Mouse (Mus musculus): ENCODE measurements around the gene Acacb. TPM values are rescaled to one million over a fixed set of nuclear protein-coding genes. Genes with fewer than 3 reads are reported as not detected.

Acacb gene
- total RNA-seq, 2 experiments from 2014 or later: 4.4 to 5.3 TPM

- intact Hi-C loops (cut with DNase I): no loop called here
- TF ChIP-seq CTCF (IDR thresholded peaks at IDR 0.05): no peak
- Histone ChIP-seq H3K27ac (peak overlapping the region; percentile 32; the same call in 1 of the 2 replicates), H3K4me3 (no peak overlapping the region)
- no peak for DNase-seq (ENCODE audit: extremely low spot score in 1 of 2, low spot score in 2 of 2)
Measured at GRCm38 (mm10) chr5:114179541-114179940, 33.2 kb downstream of the Acacb start.

GRCm38 (mm10) chr5:114183493-114183892 lies 37.2 kb downstream of the Acacb start:
- H3K27ac ChIP-seq: no peak overlapping the region
- no peak for DNase-seq (ENCODE audit: extremely low spot score in 1 of 2, low spot score in 2 of 2)
- TF ChIP-seq CTCF (IDR thresholded peaks at IDR 0.05): no peak
- intact Hi-C loops (cut with DNase I): no loop called here
- H3K4me3 ChIP-seq: no peak overlapping the region

- intact Hi-C loops (cut with DNase I): no loop called here
- Histone ChIP-seq H3K27ac (no peak overlapping the region), H3K4me3 (no peak overlapping the region)
- no peak for DNase-seq (ENCODE audit: extremely low spot score in 1 of 2, low spot score in 2 of 2)
- peak; percentile 4 for TF ChIP-seq CTCF (IDR thresholded peaks at IDR 0.05)
Measured at GRCm38 (mm10) chr5:114187108-114187507, 40.8 kb downstream of the Acacb start.

- Histone ChIP-seq H3K27ac (no peak overlapping the region), H3K4me3 (no peak overlapping the region)
- TF ChIP-seq CTCF (IDR thresholded peaks at IDR 0.05): peak; percentile 41
- no peak for DNase-seq (ENCODE audit: extremely low spot score in 1 of 2, low spot score in 2 of 2)
- intact Hi-C loops (cut with DNase I): no loop called here
Measured at GRCm38 (mm10) chr5:114188900-114189464, 42.6 kb downstream of the Acacb start.

- no peak for TF ChIP-seq CTCF (IDR thresholded peaks at IDR 0.05)
- Histone ChIP-seq H3K27ac (no peak overlapping the region), H3K4me3 (no peak overlapping the region)
- no peak for DNase-seq (ENCODE audit: extremely low spot score in 1 of 2, low spot score in 2 of 2)
- intact Hi-C loops (cut with DNase I): no loop called here
Measured at GRCm38 (mm10) chr5:114194161-114194560, 47.8 kb downstream of the Acacb start.

GRCm38 (mm10) chr5:114199116-114199777 lies 52.9 kb downstream of the Acacb start:
- peak in 1 of 2 experiments; percentile 22 for DNase-seq (ENCODE audit: extremely low spot score in 1 of 2, low spot score in 2 of 2)
- intact Hi-C loops (cut with DNase I): no loop called here
- no peak; the same call in 1 of the 2 replicates for TF ChIP-seq CTCF (IDR thresholded peaks at IDR 0.05)
- Histone ChIP-seq H3K4me3 (no peak overlapping the region), H3K27ac (no peak overlapping the region)

GRCm38 (mm10) chr5:114206158-114206557 lies 59.8 kb downstream of the Acacb start:
- Histone ChIP-seq H3K4me3 (no peak overlapping the region), H3K27ac (no peak overlapping the region)
- intact Hi-C loops (cut with DNase I): no loop called here
- no peak for DNase-seq (ENCODE audit: extremely low spot score in 1 of 2, low spot score in 2 of 2)
- no peak for TF ChIP-seq CTCF (IDR thresholded peaks at IDR 0.05)

- intact Hi-C loops (cut with DNase I): no loop called here
- no peak overlapping the region for H3K27ac ChIP-seq
- DNase-seq (ENCODE audit: extremely low spot score in 1 of 2, low spot score in 2 of 2): no peak
- H3K4me3 ChIP-seq: no peak overlapping the region
- TF ChIP-seq CTCF (IDR thresholded peaks at IDR 0.05): no peak
Measured at GRCm38 (mm10) chr5:114213183-114213582, 66.8 kb downstream of the Acacb start.

GRCm38 (mm10) chr5:114218771-114219170 lies 72.4 kb downstream of the Acacb start:
- no peak for TF ChIP-seq CTCF (IDR thresholded peaks at IDR 0.05)
- Histone ChIP-seq H3K4me3 (no peak overlapping the region), H3K27ac (no peak overlapping the region)
- intact Hi-C loops (cut with DNase I): no loop called here
- no peak for DNase-seq (ENCODE audit: extremely low spot score in 1 of 2, low spot score in 2 of 2)

GRCm38 (mm10) chr5:114226051-114226450 lies 79.7 kb downstream of the Acacb start:
- TF ChIP-seq CTCF (IDR thresholded peaks at IDR 0.05): no peak
- DNase-seq (ENCODE audit: extremely low spot score in 1 of 2, low spot score in 2 of 2): no peak
- intact Hi-C loops (cut with DNase I): no loop called here
- no peak overlapping the region for H3K27ac ChIP-seq
- H3K4me3 ChIP-seq: no peak overlapping the region

- no peak for DNase-seq (ENCODE audit: extremely low spot score in 1 of 2, low spot score in 2 of 2)
- no peak for TF ChIP-seq CTCF (IDR thresholded peaks at IDR 0.05)
Measured at GRCm38 (mm10) chr5:114228901-114229300, 82.6 kb downstream of the Acacb start.

GRCm38 (mm10) chr5:114238924-114239323 lies 92.6 kb downstream of the Acacb start:
- H3K4me3 ChIP-seq: no peak overlapping the region
- TF ChIP-seq CTCF (IDR thresholded peaks at IDR 0.05): no peak
- intact Hi-C loops (cut with DNase I): no loop called here
- no peak overlapping the region for H3K27ac ChIP-seq
- no peak for DNase-seq (ENCODE audit: extremely low spot score in 1 of 2, low spot score in 2 of 2)

More at GRCm38 (mm10) chr5:114228901-114229300, 82.6 kb downstream of the Acacb start:
- Histone ChIP-seq H3K4me3 (no peak overlapping the region), H3K27ac (no peak overlapping the region)
- intact Hi-C loops (cut with DNase I): no loop called here

- DNase-seq (ENCODE audit: extremely low spot score in 1 of 2, low spot score in 2 of 2): no peak
- H3K4me3 ChIP-seq: no peak overlapping the region
- intact Hi-C loops (cut with DNase I): no loop called here
- TF ChIP-seq CTCF (IDR thresholded peaks at IDR 0.05): no peak
- H3K27ac ChIP-seq: no peak overlapping the region
Measured at GRCm38 (mm10) chr5:114239737-114240136, 93.4 kb downstream of the Acacb start.

All from left cerebral cortex, adult 2 months (tissue).